Mouse (Mus musculus) fat pad, adult 2 months (tissue): ENCODE measurements around the gene Kirrel3.

Experiments
- DNase-seq: peaks from one replicate; pipeline ENCODE4 v3.0.0-alpha.2; 2011; ENCODE audit warnings: low read depth, low spot score; ENCODE audit errors: extremely low read depth

The Kirrel3 gene

GRCm38 (mm10) chr9:35019372-35019771 lies 533.7 kb downstream of the Kirrel3 start:
- DNase-seq = no peak

GRCm38 (mm10) chr9:35020015-35020653 lies 534.4 kb downstream of the Kirrel3 start:
- DNase-seq = no peak

- DNase-seq = no peak
These were observed 536.0 kb downstream of the Kirrel3 start for GRCm38 (mm10) chr9:35021744-35022143.

GRCm38 (mm10) chr9:35024591-35025496 lies 539.1 kb downstream of the Kirrel3 start:
- DNase-seq = no peak

GRCm38 (mm10) chr9:35026311-35026710 lies 540.6 kb downstream of the Kirrel3 start:
- DNase-seq = no peak

- DNase-seq = no peak
These were observed 541.2 kb downstream of the Kirrel3 start for GRCm38 (mm10) chr9:35026897-35027311.

- no peak for DNase-seq
These were observed 541.8 kb downstream of the Kirrel3 start for GRCm38 (mm10) chr9:35027382-35027997.

- no peak for DNase-seq
These were observed 545.1 kb downstream of the Kirrel3 start for GRCm38 (mm10) chr9:35030823-35031222.

GRCm38 (mm10) chr9:35032457-35032856 lies 546.8 kb downstream of the Kirrel3 start:
- DNase-seq = no peak

GRCm38 (mm10) chr9:35035074-35035473 lies 549.4 kb downstream of the Kirrel3 start:
- DNase-seq = no peak

GRCm38 (mm10) chr9:35038922-35039586 lies 553.4 kb downstream of the Kirrel3 start:
- DNase-seq = no peak

- no peak for DNase-seq
These were observed 554.2 kb downstream of the Kirrel3 start for GRCm38 (mm10) chr9:35039846-35040245.

- DNase-seq = no peak
These were observed 555.8 kb downstream of the Kirrel3 start for GRCm38 (mm10) chr9:35041493-35041892.

GRCm38 (mm10) chr9:35043619-35044018 lies 557.9 kb downstream of the Kirrel3 start:
- no peak for DNase-seq

- no peak for DNase-seq
These were observed 558.8 kb downstream of the Kirrel3 start for GRCm38 (mm10) chr9:35044458-35044857.

- DNase-seq = no peak
These were observed 559.4 kb downstream of the Kirrel3 start for GRCm38 (mm10) chr9:35045031-35045531.

GRCm38 (mm10) chr9:35045756-35046155 lies 560.1 kb downstream of the Kirrel3 start:
- peak; percentile 34 for DNase-seq

GRCm38 (mm10) chr9:35048449-35048848 lies 562.8 kb downstream of the Kirrel3 start:
- DNase-seq = no peak

GRCm38 (mm10) chr9:35049891-35050527 lies 564.3 kb downstream of the Kirrel3 start:
- DNase-seq = no peak

GRCm38 (mm10) chr9:35050701-35051454 lies 565.2 kb downstream of the Kirrel3 start:
- no peak for DNase-seq
